Mouse (Mus musculus) embryonic facial prominence, embryonic 14.5 days (tissue): ENCODE measurements around the gene Zfp523. TPM values are rescaled to one million over a fixed set of nuclear protein-coding genes. Genes with fewer than 3 reads are reported as not detected.

Source experiments
- ATAC-seq: fragments of 200-750 bp; cut with Nextera tagmentation; 2 replicates; pipeline ENCODE4 v1.8.0; 2017; ENCODE audit warnings: low read depth, moderate number of reproducible peaks, moderate TSS enrichment
- DNase-seq: peaks from one replicate; pipeline ENCODE4 v3.0.0-alpha.2; 2015; ENCODE audit warnings: low spot score
- H3K27ac ChIP-seq: fragments of 300-500 bp; sonication (generic); replicated peaks from 2 replicates; pipeline ENCODE4 v1.5.1; 2014; ENCODE audit warnings: low read depth, mild to moderate bottlenecking, low read length, moderate library complexity
- H3K27me3 ChIP-seq: fragments of 300-500 bp; sonication (generic); replicated peaks from 2 replicates; pipeline ENCODE4 v1.6.1; 2014; ENCODE audit warnings: low read length; ENCODE audit not compliant: control insufficient read depth, insufficient read depth
- H3K36me3 ChIP-seq: fragments of 300-500 bp; sonication (generic); 2 replicates; pipeline ENCODE4 v1.6.1; 2014; ENCODE audit warnings: low read length, mixed read lengths; ENCODE audit not compliant: control insufficient read depth, insufficient read depth
- H3K4me1 ChIP-seq: fragments of 300-500 bp; sonication (generic); 2 replicates; pipeline ENCODE4 v1.6.1; 2014; ENCODE audit warnings: antibody characterized with exemption, low read length; ENCODE audit not compliant: control insufficient read depth, insufficient read depth
- H3K4me2 ChIP-seq: fragments of 300-500 bp; sonication (generic); 2 replicates; pipeline ENCODE4 v1.6.1; 2014; ENCODE audit warnings: low read depth, mild to moderate bottlenecking, low read length, moderate library complexity, mixed read lengths
- H3K4me3 ChIP-seq: fragments of 300-500 bp; sonication (generic); 2 replicates; pipeline ENCODE4 v1.5.1; 2014; ENCODE audit warnings: low read depth, mild to moderate bottlenecking, low read length
- H3K9ac ChIP-seq: fragments of 300-500 bp; sonication (generic); 2 replicates; pipeline ENCODE4 v1.6.1; 2014; ENCODE audit warnings: low read depth, mild to moderate bottlenecking, low read length, moderate library complexity, mixed read lengths
- H3K9me3 ChIP-seq: fragments of 300-500 bp; sonication (generic); 2 replicates; pipeline ENCODE4 v1.6.1; 2016; ENCODE audit warnings: low read length; ENCODE audit not compliant: control insufficient read depth
- WGBS: fragments of 180-500 bp; shearing (Covaris S2); extraction: QIAGEN DNeasy Blood & Tissue Kit; methylation state at CpG from one replicate; pipeline ENCODE4 v1.1.7; 2014; 5-methylcytosine and 5-hydroxymethylcytosine counted together
- polyA plus RNA-seq: library from polyadenylated mRNA; unstranded; fragments of >200 nt; fragmentation: Nextera tagmentation; extraction: Ambion mirVana; gene quantifications from 2 replicates; pipeline ENCODE4 v1.2.1, GENCODE M21; 2014

Gene Zfp523
- polyA plus RNA-seq, 1 experiment from 2014 or later, result 30.6 TPM

GRCm38 (mm10) chr17:28193559-28193958 lies 16.6 kb downstream of the Zfp523 start:
- ATAC-seq, result no peak
- Histone ChIP-seq H3K4me1 (no peaks in the 10 kb centered on the region), H3K9me3 (no peaks in the 10 kb centered on the region), H3K36me3 (peaks cover 81% of the 10 kb centered on the region), H3K27me3 (no peaks in the 10 kb centered on the region), H3K9ac (no peak overlapping the region), H3K27ac (no peak overlapping the region), H3K4me2 (no peak overlapping the region), H3K4me3 (no peak overlapping the region)
- 90% methylated on average over 3 of the region's 3 CpGs for WGBS
- no peak for DNase-seq

GRCm38 (mm10) chr17:28195033-28195432 lies 18.1 kb downstream of the Zfp523 start:
- Histone ChIP-seq H3K36me3 (peaks cover 87% of the 10 kb centered on the region), H3K4me1 (no peaks in the 10 kb centered on the region), H3K4me2 (no peak overlapping the region), H3K4me3 (no peak overlapping the region), H3K9me3 (no peaks in the 10 kb centered on the region), H3K27me3 (no peaks in the 10 kb centered on the region), H3K27ac (no peak overlapping the region), H3K9ac (no peak overlapping the region)
- DNase-seq (no peak), ATAC-seq (no peak)
- over 99% methylated on average over 9 of the region's 10 CpGs for WGBS

GRCm38 (mm10) chr17:28197646-28198045 lies 20.7 kb downstream of the Zfp523 start:
- Histone ChIP-seq H3K4me3 (no peak overlapping the region), H3K9me3 (no peaks in the 10 kb centered on the region), H3K27me3 (no peaks in the 10 kb centered on the region), H3K9ac (no peak overlapping the region), H3K27ac (no peak overlapping the region), H3K4me2 (no peak overlapping the region), H3K4me1 (no peaks in the 10 kb centered on the region), H3K36me3 (peaks cover 88% of the 10 kb centered on the region)
- ATAC-seq (no peak), DNase-seq (no peak)
- 79% methylated on average over 18 of the region's 18 CpGs for WGBS

GRCm38 (mm10) chr17:28201982-28202381 lies 25.1 kb downstream of the Zfp523 start:
- no peaks in the 10 kb centered on the region for H3K27me3 ChIP-seq
- WGBS, result 71% methylated on average over 14 of the region's 14 CpGs
- H3K4me3 ChIP-seq, result no peak overlapping the region
- DNase-seq, result no peak
- H3K4me2 ChIP-seq, result no peak overlapping the region
- peaks cover 2% of the 10 kb centered on the region; the same call in 1 of the 2 replicates for H3K4me1 ChIP-seq
- no peak overlapping the region for H3K9ac ChIP-seq
- H3K9me3 ChIP-seq, result no peaks in the 10 kb centered on the region
- H3K27ac ChIP-seq, result no peak overlapping the region
- ATAC-seq, result no peak
- peaks cover 68% of the 10 kb centered on the region for H3K36me3 ChIP-seq

- Histone ChIP-seq H3K27me3 (no peaks in the 10 kb centered on the region), H3K4me3 (no peak overlapping the region), H3K9me3 (no peaks in the 10 kb centered on the region), H3K9ac (no peak overlapping the region), H3K27ac (no peak overlapping the region), H3K36me3 (peaks cover 51% of the 10 kb centered on the region), H3K4me2 (no peak overlapping the region), H3K4me1 (peaks cover 16% of the 10 kb centered on the region)
- 38% methylated on average over 14 of the region's 14 CpGs for WGBS
- DNase-seq (peak; percentile 63), ATAC-seq (no peak)
These were observed 27.3 kb downstream of the Zfp523 start for GRCm38 (mm10) chr17:28204052-28204720.

- H3K9ac ChIP-seq, result no peak overlapping the region
- H3K36me3 ChIP-seq, result peaks cover 38% of the 10 kb centered on the region
- DNase-seq, result no peak
- H3K4me1 ChIP-seq, result peaks cover 16% of the 10 kb centered on the region
- no peaks in the 10 kb centered on the region for H3K27me3 ChIP-seq
- H3K27ac ChIP-seq, result no peak overlapping the region
- H3K9me3 ChIP-seq, result no peaks in the 10 kb centered on the region
- no peak for ATAC-seq
- 86% methylated on average over 8 of the region's 8 CpGs for WGBS
- no peak overlapping the region for H3K4me3 ChIP-seq
- no peak overlapping the region for H3K4me2 ChIP-seq
These were observed 28.5 kb downstream of the Zfp523 start for GRCm38 (mm10) chr17:28205443-28205842.

GRCm38 (mm10) chr17:28207092-28207491 lies 30.2 kb downstream of the Zfp523 start:
- DNase-seq (no peak), ATAC-seq (no peak; the same call in none of the 2 replicates)
- no peaks in the 10 kb centered on the region for H3K27me3 ChIP-seq
- peak overlapping the region; percentile 69 for H3K9ac ChIP-seq
- peaks cover 22% of the 10 kb centered on the region for H3K36me3 ChIP-seq
- peak overlapping the region; percentile 78 for H3K4me2 ChIP-seq
- no peak overlapping the region for H3K4me3 ChIP-seq
- peak overlapping the region; percentile 79 for H3K27ac ChIP-seq
- H3K9me3 ChIP-seq, result no peaks in the 10 kb centered on the region
- WGBS, result 60% methylated on average over 8 of the region's 8 CpGs
- peaks cover 16% of the 10 kb centered on the region for H3K4me1 ChIP-seq

GRCm38 (mm10) chr17:28207591-28208313 lies 30.8 kb downstream of the Zfp523 start, which contains the start of gene Def6:
Def6 (plus strand) TSS chr17:28207778.
- Histone ChIP-seq H3K4me2 (peak within 1 kb of the TSS; percentile 78), H3K36me3 (peaks cover 16% of the 10 kb centered on the region), H3K4me3 (peak within 1 kb of the TSS; percentile 42), H3K9me3 (no peaks in the 10 kb centered on the region), H3K4me1 (peaks cover 16% of the 10 kb centered on the region), H3K9ac (peak within 1 kb of the TSS; percentile 69), H3K27me3 (no peaks in the 10 kb centered on the region), H3K27ac (peak within 1 kb of the TSS; percentile 79)
- 15% methylated on average over 19 of the region's 26 CpGs for WGBS
- peak; percentile 94 for ATAC-seq
- peak; percentile 96 for DNase-seq
